Mouse (Mus musculus): Measurements from ENCODE around the gene Plcxd3.

DNA sequence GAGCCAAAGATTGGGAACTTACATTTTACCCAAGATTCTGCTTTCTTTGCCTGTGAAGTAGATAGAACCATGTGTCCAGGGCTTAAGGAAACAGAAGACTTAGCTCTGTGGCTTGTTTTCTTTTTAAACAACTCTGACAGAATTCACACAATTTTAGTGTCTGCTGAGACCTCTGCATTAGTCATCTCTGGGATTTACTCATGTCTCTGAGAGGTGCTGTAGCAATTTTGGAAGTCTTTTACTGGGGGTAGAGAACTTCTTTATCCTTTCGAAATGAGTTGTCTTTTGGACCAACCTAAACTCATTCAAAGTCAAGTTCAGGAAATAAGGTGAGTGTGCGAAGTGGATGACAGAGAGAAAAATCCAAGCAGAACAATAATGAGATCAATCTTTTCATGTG, 158.4 kb downstream of the Plcxd3 start:
- no peak for TF ChIP-seq CTCF (IDR thresholded peaks at IDR 0.05; ENCODE audit: low read depth, low read length)
- TF ChIP-seq POLR2A (IDR thresholded peaks at IDR 0.05; ENCODE audit: borderline replicate concordance, low read depth, low read length) = no peak

All from bone marrow macrophage, adult 2 months (primary cell).